Comparison of ENCODE assay signal across 10 mouse cellular contexts in genomic region chr9:74110461-74110816, GRCm38 (mm10). TPM values are rescaled to one million over a fixed set of nuclear protein-coding genes. Genes with fewer than 3 reads are reported as not detected.
DNase-seq lines count a peak whose midpoint lies in the region; ATAC-seq and TF ChIP-seq lines count a peak whose summit lies in the region.
"Had no signal": no experiment of that assay in that cellular context is flagged by ENCODE, and none has a peak within 500 bp of the region (broad histone marks: within the 10 kb centered on the region; RNA-seq: fewer than 3 reads in every experiment).

No protein-coding gene starts in this region.

- 0 out of 2 replicates have a peak, but pooled peaks have one; percentile 18 for ATAC-seq in heart, embryonic 15.5 days (replicated peaks; ENCODE audit: insufficient number of reproducible peaks, insufficient read depth, low FRiP score, low read depth)
- ATAC-seq in hindbrain, postnatal 0 days = no peak
- no peak for ATAC-seq in midbrain, embryonic 16.5 days
- ATAC-seq: CD4-positive, CD25-positive, alpha-beta regulatory T cell, adult 4 months had no signal

- peak overlapping the region; percentile 49 for H3K4me3 ChIP-seq in heart, embryonic 15.5 days
- peak overlapping the region; percentile 21 for H3K4me3 ChIP-seq in hindbrain, postnatal 0 days (ENCODE audit: low read length)
- peak overlapping the region; percentile 12; the same call in 1 of the 2 replicates for H3K4me3 ChIP-seq in midbrain, embryonic 16.5 days (ENCODE audit: low read depth, low read length)

- H3K27ac ChIP-seq in heart, embryonic 15.5 days = no peak overlapping the region
- no peak overlapping the region for H3K27ac ChIP-seq in hindbrain, postnatal 0 days
- no peak overlapping the region for H3K27ac ChIP-seq in midbrain, embryonic 16.5 days (ENCODE audit: low read length)

- 5% methylated on average over 7 of the region's 7 CpGs for WGBS in heart, embryonic 15.5 days
- WGBS in hindbrain, postnatal 0 days = 5% methylated on average over 7 of the region's 7 CpGs
- 6% methylated on average over 7 of the region's 7 CpGs for WGBS in midbrain, embryonic 16.5 days

- peak overlapping the region; percentile 47 for H3K9ac ChIP-seq in heart, embryonic 15.5 days
- no peak overlapping the region for H3K9ac ChIP-seq in hindbrain, postnatal 0 days (replicated peaks; ENCODE audit: low read length)
- H3K9ac ChIP-seq in midbrain, embryonic 16.5 days (ENCODE audit: low read depth, low read length) = no peak overlapping the region

- H3K36me3 ChIP-seq in heart, embryonic 15.5 days = no peaks in the 10 kb centered on the region
- no peaks in the 10 kb centered on the region for H3K36me3 ChIP-seq in hindbrain, postnatal 0 days (ENCODE audit: insufficient read depth, low read length)
- H3K36me3 ChIP-seq in midbrain, embryonic 16.5 days (ENCODE audit: control insufficient read depth, insufficient read depth, low read length) = no peaks in the 10 kb centered on the region

- no peaks in the 10 kb centered on the region for H3K9me3 ChIP-seq in heart, embryonic 15.5 days (replicated peaks)
- H3K9me3 ChIP-seq in hindbrain, postnatal 0 days (ENCODE audit: low read length) = no peaks in the 10 kb centered on the region
- no peaks in the 10 kb centered on the region for H3K9me3 ChIP-seq in midbrain, embryonic 16.5 days (replicated peaks; ENCODE audit: control insufficient read depth, low read length, poor library complexity, severe bottlenecking)

- peak overlapping the region; percentile 80 for H3K4me2 ChIP-seq in heart, embryonic 15.5 days
- H3K4me2 ChIP-seq in hindbrain, postnatal 0 days (ENCODE audit: low read depth, low read length) = peak overlapping the region; percentile 52
- peak overlapping the region; percentile 49 for H3K4me2 ChIP-seq in midbrain, embryonic 16.5 days (ENCODE audit: low read length)

- no peaks in the 10 kb centered on the region for H3K27me3 ChIP-seq in heart, embryonic 15.5 days
- no peaks in the 10 kb centered on the region for H3K27me3 ChIP-seq in hindbrain, postnatal 0 days (ENCODE audit: insufficient read depth, low read length)
- no peaks in the 10 kb centered on the region for H3K27me3 ChIP-seq in midbrain, embryonic 16.5 days (ENCODE audit: control insufficient read depth, insufficient read depth, low read depth, low read length)

- no peak for TF ChIP-seq CTCF in hindbrain, postnatal 0 days (IDR thresholded peaks at IDR 0.05; ENCODE audit: low read depth)

- H3K4me1 ChIP-seq in heart, embryonic 15.5 days (replicated peaks) = peaks cover 4% of the 10 kb centered on the region
- H3K4me1 ChIP-seq in hindbrain, postnatal 0 days (ENCODE audit: insufficient read depth, low read length) = no peaks in the 10 kb centered on the region
- H3K4me1 ChIP-seq in midbrain, embryonic 16.5 days (ENCODE audit: control insufficient read depth, insufficient read depth, low read length) = no peaks in the 10 kb centered on the region; the same call in 1 of the 2 replicates

- intact Hi-C loops in heart, postnatal 25 days (cut with DNase I) = no loop called here
- intact Hi-C loops in left cerebral cortex, postnatal 4 days (cut with DNase I) = no loop called here

- DNase-seq in heart, postnatal 25 days (ENCODE audit: low spot score) = no peak
- peak; percentile 18 for DNase-seq in embryo, embryonic 11 days
- DNase-seq in hindbrain, postnatal 0 days (ENCODE audit: low spot score) = no peak
- DNase-seq in T-cell, adult 2 months (ENCODE audit: low spot score) = no peak
- no peak for DNase-seq in left cerebral cortex, postnatal 4 days
- DNase-seq in layer of hippocampus, adult 9-10 months (ENCODE audit: low spot score) = no peak

RNA-seq across cellular contexts. Expression of gene Wdr72, which starts 0.3 kb away (rescaled TPM):
- polyA plus RNA-seq in heart, embryonic 15.5 days (2015; fragmentation: Nextera tagmentation; extraction: Ambion mirVana) = 1.5 and 1.6 TPM in 2 replicates
- total RNA-seq in heart, postnatal 25 days (2021) = under 1 TPM; 0.36 to 0.48 TPM
- 0.25 and 0.58 TPM in 2 replicates for total RNA-seq in hindbrain, postnatal 0 days (2014; rRNA removed)
- 1.1 and 1.2 TPM in 2 replicates for polyA plus RNA-seq in hindbrain, postnatal 0 days (2015; fragmentation: Nextera tagmentation; extraction: Ambion mirVana)
- polyA plus RNA-seq in midbrain, embryonic 16.5 days (2015; fragmentation: Nextera tagmentation; extraction: Ambion mirVana) = 0.43 and 0.67 TPM in 2 replicates
- total RNA-seq in left cerebral cortex, postnatal 4 days (2021) = under 1 TPM in 1 of 2 experiments, not detected in 1; 0.08 TPM
- polyA plus RNA-seq: CD4-positive, CD25-positive, alpha-beta regulatory T cell, adult 4 months; large intestine, adult 2 months had no signal
